In genomic region chr2:135029288-135029687, GRCm38 (mm10) we compare ENCODE assay signal across 11 mouse cellular contexts.
DNase-seq lines count a peak whose midpoint lies in the region; ATAC-seq and TF ChIP-seq lines count a peak whose summit lies in the region.
"Had no signal": no experiment of that assay in that cellular context is flagged by ENCODE, and none has a peak within 500 bp of the region (broad histone marks: within the 10 kb centered on the region; RNA-seq: fewer than 3 reads in every experiment).

No protein-coding gene starts in this region.

- no peak overlapping the region for H3K4me3 ChIP-seq in lung, embryonic 14.5 days (ENCODE audit: low read depth, low read length)
- H3K4me3 ChIP-seq in lung, postnatal 0 days (ENCODE audit: low read depth, low read length), result no peak overlapping the region
- H3K4me3 ChIP-seq in forebrain, embryonic 14.5 days (ENCODE audit: low read depth, low read length), result no peak overlapping the region
- H3K4me3 ChIP-seq in limb, embryonic 13.5 days, result no peak overlapping the region
- no peak overlapping the region for H3K4me3 ChIP-seq in stomach, embryonic 16.5 days (replicated peaks; ENCODE audit: low read length)
- H3K4me3 ChIP-seq: limb, embryonic 12.5 days had no signal

- peak; percentile 17 for DNase-seq in lung, embryonic 14.5 days
- DNase-seq in lung, postnatal 0 days (ENCODE audit: low spot score), result no peak
- peak; percentile 17 for DNase-seq in forebrain, embryonic 14.5 days (ENCODE audit: low spot score)
- no peak for DNase-seq in thymus, postnatal 4 days
- no peak for DNase-seq in spleen, postnatal 36 days (ENCODE audit: low spot score in 2 of 2)
- DNase-seq: heart, postnatal 36 days; kidney, postnatal 36 days; lung, postnatal 36 days had no signal

- 45% methylated on average over 5 of the region's 5 CpGs for WGBS in lung, embryonic 14.5 days
- 51% methylated on average over 5 of the region's 5 CpGs for WGBS in lung, postnatal 0 days
- WGBS in forebrain, embryonic 14.5 days, result 11% methylated on average over 5 of the region's 5 CpGs
- WGBS in limb, embryonic 13.5 days, result 54% methylated on average over 5 of the region's 5 CpGs
- 44% methylated on average over 5 of the region's 5 CpGs for WGBS in stomach, embryonic 16.5 days

- peak; percentile 44; the same call in 1 of the 2 replicates for ATAC-seq in lung, embryonic 14.5 days (ENCODE audit: insufficient read depth)
- no peak for ATAC-seq in lung, postnatal 0 days
- ATAC-seq in forebrain, embryonic 14.5 days, result peak; percentile 55; the same call in 1 of the 2 replicates
- no peak for ATAC-seq in limb, embryonic 13.5 days (ENCODE audit: low FRiP score, low read depth)
- ATAC-seq in stomach, embryonic 16.5 days (ENCODE audit: insufficient read depth, low FRiP score), result peak; percentile 40; the same call in 1 of the 2 replicates

- TF ChIP-seq EP300 in lung, postnatal 0 days (IDR thresholded peaks at IDR 0.05), result no peak

- no peaks in the 10 kb centered on the region for H3K9me3 ChIP-seq in lung, embryonic 14.5 days (ENCODE audit: low read depth, low read length)
- H3K9me3 ChIP-seq in lung, postnatal 0 days (ENCODE audit: low read length), result no peaks in the 10 kb centered on the region
- no peaks in the 10 kb centered on the region for H3K9me3 ChIP-seq in forebrain, embryonic 14.5 days (replicated peaks; ENCODE audit: control insufficient read depth, low read length)
- no peaks in the 10 kb centered on the region for H3K9me3 ChIP-seq in limb, embryonic 13.5 days
- no peaks in the 10 kb centered on the region for H3K9me3 ChIP-seq in stomach, embryonic 16.5 days (replicated peaks; ENCODE audit: control insufficient read depth, low read length)
- H3K9me3 ChIP-seq: limb, embryonic 12.5 days had no signal

- H3K27ac ChIP-seq in lung, embryonic 14.5 days (ENCODE audit: low read depth), result no peak overlapping the region
- no peak overlapping the region for H3K27ac ChIP-seq in lung, postnatal 0 days (ENCODE audit: low read length)
- no peak overlapping the region for H3K27ac ChIP-seq in forebrain, embryonic 14.5 days (ENCODE audit: low read depth, low read length)
- no peak overlapping the region for H3K27ac ChIP-seq in limb, embryonic 13.5 days
- no peak overlapping the region for H3K27ac ChIP-seq in stomach, embryonic 16.5 days (ENCODE audit: low read length)
- H3K27ac ChIP-seq: limb, embryonic 12.5 days had no signal

- no peak overlapping the region for H3K4me2 ChIP-seq in lung, embryonic 14.5 days
- H3K4me2 ChIP-seq in lung, postnatal 0 days (replicated peaks; ENCODE audit: low read depth, low read length), result no peak overlapping the region
- peak overlapping the region; percentile 36 for H3K4me2 ChIP-seq in forebrain, embryonic 14.5 days (ENCODE audit: low read length)
- peak overlapping the region; percentile 14; the same call in 1 of the 2 replicates for H3K4me2 ChIP-seq in limb, embryonic 13.5 days (replicated peaks)
- H3K4me2 ChIP-seq in stomach, embryonic 16.5 days (ENCODE audit: low read depth, low read length), result 0 out of 2 replicates have a peak overlapping the region, but pooled peaks have one; percentile 2
- H3K4me2 ChIP-seq: limb, embryonic 12.5 days had no signal

- H3K4me1 ChIP-seq in lung, embryonic 14.5 days (ENCODE audit: insufficient read depth), result no peaks in the 10 kb centered on the region
- no peaks in the 10 kb centered on the region; the same call in 1 of the 2 replicates for H3K4me1 ChIP-seq in lung, postnatal 0 days (ENCODE audit: insufficient read depth, low read depth, low read length)
- H3K4me1 ChIP-seq in forebrain, embryonic 14.5 days (ENCODE audit: control insufficient read depth, insufficient read depth, low read length), result peaks cover 5% of the 10 kb centered on the region; the same call in 1 of the 2 replicates
- peaks cover 11% of the 10 kb centered on the region for H3K4me1 ChIP-seq in limb, embryonic 13.5 days
- no peaks in the 10 kb centered on the region for H3K4me1 ChIP-seq in stomach, embryonic 16.5 days (ENCODE audit: control insufficient read depth, insufficient read depth, low read length)

- H3K27me3 ChIP-seq in lung, embryonic 14.5 days (ENCODE audit: insufficient read depth, low read length), result no peaks in the 10 kb centered on the region
- H3K27me3 ChIP-seq in lung, postnatal 0 days (replicated peaks; ENCODE audit: insufficient read depth, low read length), result no peaks in the 10 kb centered on the region
- H3K27me3 ChIP-seq in forebrain, embryonic 14.5 days (replicated peaks; ENCODE audit: control insufficient read depth, insufficient read depth, low read length), result no peaks in the 10 kb centered on the region
- no peaks in the 10 kb centered on the region for H3K27me3 ChIP-seq in limb, embryonic 13.5 days
- H3K27me3 ChIP-seq in stomach, embryonic 16.5 days (ENCODE audit: control insufficient read depth, insufficient read depth, low read length), result no peaks in the 10 kb centered on the region
- H3K27me3 ChIP-seq: limb, embryonic 12.5 days had no signal

- no peaks in the 10 kb centered on the region for H3K36me3 ChIP-seq in lung, embryonic 14.5 days (ENCODE audit: insufficient read depth)
- H3K36me3 ChIP-seq in lung, postnatal 0 days (ENCODE audit: insufficient read depth, low read length), result no peaks in the 10 kb centered on the region
- H3K36me3 ChIP-seq in forebrain, embryonic 14.5 days (ENCODE audit: control insufficient read depth, insufficient read depth, low read length), result no peaks in the 10 kb centered on the region
- no peaks in the 10 kb centered on the region for H3K36me3 ChIP-seq in limb, embryonic 13.5 days
- no peaks in the 10 kb centered on the region for H3K36me3 ChIP-seq in stomach, embryonic 16.5 days (ENCODE audit: control insufficient read depth, insufficient read depth, low read length)
- H3K36me3 ChIP-seq: limb, embryonic 12.5 days had no signal

- H3K9ac ChIP-seq in lung, embryonic 14.5 days, result no peak overlapping the region
- H3K9ac ChIP-seq in lung, postnatal 0 days (replicated peaks; ENCODE audit: low read depth), result no peak overlapping the region
- H3K9ac ChIP-seq in forebrain, embryonic 14.5 days (ENCODE audit: low read length), result 0 out of 2 replicates have a peak overlapping the region, but pooled peaks have one; percentile 0
- no peak overlapping the region for H3K9ac ChIP-seq in limb, embryonic 13.5 days
- H3K9ac ChIP-seq in stomach, embryonic 16.5 days (ENCODE audit: low read length), result no peak overlapping the region
- H3K9ac ChIP-seq: limb, embryonic 12.5 days had no signal

- no peak for TF ChIP-seq CTCF in lung, embryonic 14.5 days (IDR thresholded peaks at IDR 0.05; ENCODE audit: low read depth)
- TF ChIP-seq CTCF in lung, postnatal 0 days (IDR thresholded peaks at IDR 0.05), result no peak

Comparison
In these comparisons a context has a peak if more than half of its experiments do, and no peak if none do; other contexts are left out.
1. ATAC-seq: peak in lung, embryonic 14.5 days (single experiment), forebrain, embryonic 14.5 days (single experiment) and stomach, embryonic 16.5 days (single experiment); none in lung, postnatal 0 days (single experiment) and limb, embryonic 13.5 days (single experiment).
2. DNase-seq: peak in lung, embryonic 14.5 days (single experiment) and forebrain, embryonic 14.5 days (single experiment); none in lung, postnatal 0 days (single experiment), thymus, postnatal 4 days (single experiment) and spleen, postnatal 36 days (0 of 2).
3. H3K4me2 ChIP-seq: peak in forebrain, embryonic 14.5 days (single experiment), limb, embryonic 13.5 days (single experiment) and stomach, embryonic 16.5 days (single experiment); none in lung, embryonic 14.5 days (single experiment) and lung, postnatal 0 days (single experiment).